Mouse (Mus musculus): Measurements from ENCODE around the gene Zg16.
A peak's percentile ranks its signal among the peaks of the same experiment; 100 is the strongest.
"Not testable (repeated sequence)": the region's sequence is repeated elsewhere in the genome, so short reads cannot be mapped to it uniquely, and the experiment has no call there.

Zg16 gene

GRCm38 (mm10) chr7:127104560-127105332 lies 17.6 kb upstream of the Zg16 start:
- DNase-seq (ENCODE audit: low read depth, low spot score), result peak; percentile 87

DNA sequence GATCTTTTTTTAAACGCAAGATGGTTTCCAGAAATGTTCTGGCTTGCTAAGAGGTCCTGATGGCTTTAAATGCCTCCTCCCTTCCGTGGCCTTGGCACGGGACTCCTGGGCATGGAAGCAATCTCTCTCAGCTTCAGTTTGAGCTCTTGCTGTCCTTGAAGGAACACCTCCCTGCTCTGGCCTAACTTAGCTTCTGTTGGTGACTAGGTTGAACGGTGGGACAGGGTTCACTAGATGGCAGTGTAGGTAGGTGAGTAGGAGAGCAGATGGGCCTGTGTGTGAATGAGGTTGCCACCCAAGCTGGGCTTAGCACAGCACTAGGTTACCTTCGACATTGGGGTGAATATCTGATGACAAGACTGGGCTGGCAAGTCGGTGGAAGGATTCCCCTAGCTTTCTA lies 16.8 kb upstream of the Zg16 start:
- DNase-seq (ENCODE audit: low read depth, low spot score), result no peak

DNA sequence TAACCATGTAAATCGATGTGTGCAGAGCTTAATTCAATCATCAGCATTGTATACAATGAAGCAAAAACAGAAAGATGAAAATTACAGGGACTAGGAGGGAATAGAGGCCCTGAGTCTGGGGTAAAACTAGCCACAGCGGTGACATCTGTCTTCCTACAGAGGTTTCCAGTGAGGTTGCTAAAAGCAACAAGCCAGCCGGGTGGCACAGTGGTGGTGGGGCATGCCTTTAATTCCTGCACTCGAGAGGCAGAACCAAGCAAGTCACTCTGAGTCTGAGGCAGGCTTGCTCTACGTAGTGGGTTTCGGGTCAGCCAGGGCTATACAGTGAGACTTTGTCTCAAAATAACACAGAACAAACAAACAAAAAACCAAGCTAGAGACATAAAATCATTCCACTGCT lies 15.0 kb upstream of the Zg16 start:
- DNase-seq (ENCODE audit: low read depth, low spot score), result no peak

GRCm38 (mm10) chr7:127101451-127102016 lies 14.4 kb upstream of the Zg16 start:
- DNase-seq (ENCODE audit: low read depth, low spot score), result no peak

DNA sequence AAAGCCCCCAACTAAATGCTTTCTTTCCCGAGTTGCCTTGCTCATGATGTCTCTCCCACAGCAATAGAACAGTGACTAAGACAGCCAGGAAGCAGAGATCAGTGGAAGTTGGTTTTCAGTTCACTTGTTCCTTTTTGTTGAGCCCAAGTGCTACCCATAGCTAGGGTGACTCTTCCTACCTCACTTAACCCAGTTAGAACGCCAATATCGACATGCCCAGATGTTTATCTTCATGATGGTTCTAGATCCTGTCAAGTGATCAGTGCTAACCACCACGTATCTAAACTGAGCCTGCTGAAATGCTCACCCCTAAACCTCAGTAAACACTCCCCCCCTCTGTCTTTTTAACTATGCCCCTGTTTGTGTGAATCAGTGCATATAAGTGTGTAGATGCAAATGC lies 12.4 kb upstream of the Zg16 start:
- DNase-seq (ENCODE audit: low read depth, low spot score), result no peak

DNA sequence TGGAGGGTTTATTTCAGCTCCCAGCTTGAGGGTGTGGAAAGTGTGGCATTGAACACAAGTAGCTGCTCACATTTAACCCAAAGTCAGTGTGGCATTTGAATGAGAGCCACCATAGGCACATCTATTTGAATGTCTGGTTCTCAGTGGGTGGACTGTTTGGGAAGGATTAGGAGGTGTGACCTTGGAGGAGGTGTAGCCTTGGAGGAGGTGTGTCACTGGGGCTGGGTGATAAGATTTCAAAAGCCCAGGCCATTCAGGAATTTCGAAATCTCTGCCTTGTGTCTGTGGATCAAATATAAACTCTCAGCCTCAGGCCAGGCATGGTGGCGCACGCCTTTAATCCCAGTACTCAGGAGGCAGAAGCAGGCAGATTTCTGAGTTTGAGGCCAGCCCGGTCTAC lies 11.8 kb upstream of the Zg16 start:
- DNase-seq (ENCODE audit: low read depth, low spot score), result no peak

- DNase-seq (ENCODE audit: low read depth, low spot score), result no peak
These were observed 11.4 kb upstream of the Zg16 start for GRCm38 (mm10) chr7:127098521-127098920.

DNA sequence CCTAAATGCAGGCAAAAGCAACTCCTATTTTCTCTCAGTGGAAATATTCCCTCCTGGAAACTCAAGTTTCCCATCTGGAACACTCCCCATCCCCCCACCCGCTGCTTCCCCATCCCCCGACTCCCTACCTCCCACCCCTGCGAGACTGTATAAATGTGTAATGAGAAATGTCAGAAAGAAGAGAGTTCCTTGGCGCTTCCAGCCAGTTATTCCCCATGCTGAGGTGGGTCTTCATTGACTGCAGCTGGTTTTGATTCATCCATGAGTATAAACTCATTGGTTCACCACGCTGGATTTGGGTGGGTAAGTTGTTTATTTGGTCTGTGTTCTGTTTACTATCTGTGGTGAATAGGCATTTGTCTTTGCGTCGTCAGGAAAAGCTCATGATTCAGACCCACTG lies 9.3 kb upstream of the Zg16 start:
- no peak for DNase-seq (ENCODE audit: low read depth, low spot score)

DNA sequence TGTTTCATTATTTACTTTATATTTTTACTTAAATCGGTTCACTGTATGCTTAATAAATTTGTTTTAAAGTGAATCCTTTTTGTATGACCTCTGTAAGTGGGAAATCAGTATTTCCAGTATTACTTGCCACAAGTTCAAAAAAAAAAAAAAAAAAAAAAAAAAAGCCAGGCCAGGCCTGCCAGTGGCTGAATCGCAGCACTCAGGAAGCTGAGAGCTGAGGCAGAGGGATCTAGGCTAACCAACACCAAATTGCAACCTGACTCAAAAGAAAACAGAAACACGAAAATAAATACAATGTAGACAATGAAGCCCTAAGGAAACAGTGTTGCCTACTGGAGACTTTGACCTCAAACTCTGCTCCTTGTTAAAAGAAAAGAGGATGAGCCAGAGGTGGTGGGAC lies 6.8 kb upstream of the Zg16 start:
- no peak for DNase-seq (ENCODE audit: low read depth, low spot score)

GRCm38 (mm10) chr7:127091114-127091896 lies 4.2 kb upstream of the Zg16 start, which contains the start of gene AI467606:
Gene AI467606, plus strand, starts transcription at chr7:127091359.
- DNase-seq (ENCODE audit: low read depth, low spot score), result no peak

GRCm38 (mm10) chr7:127090154-127091113 lies 3.3 kb upstream of the Zg16 start:
- DNase-seq (ENCODE audit: low read depth, low spot score), result no peak

DNA sequence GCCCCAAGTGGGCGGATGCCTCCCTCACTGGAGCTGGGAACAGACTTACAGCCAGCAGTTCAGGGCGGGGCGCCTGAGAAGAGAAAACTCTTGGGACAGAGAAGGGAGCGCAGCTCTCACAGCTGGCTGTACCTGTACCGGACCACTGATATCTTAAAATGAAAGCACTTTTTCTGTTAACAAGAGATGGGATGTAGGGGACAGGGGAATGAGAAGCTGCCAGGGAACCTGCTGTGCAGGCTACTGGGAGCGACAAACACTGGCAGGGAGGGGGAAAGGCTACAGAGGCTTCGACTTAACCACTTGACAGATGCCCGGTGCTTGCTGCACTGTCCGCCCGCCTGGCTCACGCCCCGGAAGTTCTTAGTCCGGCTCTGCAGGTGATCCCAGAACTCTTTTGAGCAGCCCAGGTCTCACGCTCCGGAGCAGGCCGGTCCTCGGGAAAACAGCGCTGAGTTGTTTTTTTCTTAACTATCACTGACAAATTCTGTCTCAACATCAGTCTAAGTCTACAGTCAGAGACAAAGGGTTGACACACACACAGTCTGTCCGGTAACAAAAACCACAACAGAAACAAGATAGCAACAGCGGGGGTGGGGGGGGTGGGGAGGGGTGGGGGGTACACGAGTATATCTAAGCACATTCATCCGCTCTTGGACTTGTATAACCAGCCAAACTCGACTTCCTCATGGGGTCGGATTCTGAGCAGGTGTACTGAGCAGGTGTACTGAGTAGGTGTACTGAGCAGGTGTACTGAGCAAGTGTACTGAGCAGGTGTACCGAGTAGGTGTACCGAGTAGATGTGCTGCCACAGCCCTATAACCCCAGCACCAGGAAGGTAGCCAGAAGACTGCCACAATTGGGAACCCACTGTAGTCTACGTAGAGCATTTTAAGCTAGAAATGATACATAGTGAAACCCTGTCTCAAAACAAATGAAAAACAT lies 2.0 kb upstream of the Zg16 start:
- DNase-seq (ENCODE audit: low read depth, low spot score), result no peak

- no peak for DNase-seq (ENCODE audit: low read depth, low spot score)
These were observed 955 bp upstream of the Zg16 start for GRCm38 (mm10) chr7:127088083-127088482.

DNA sequence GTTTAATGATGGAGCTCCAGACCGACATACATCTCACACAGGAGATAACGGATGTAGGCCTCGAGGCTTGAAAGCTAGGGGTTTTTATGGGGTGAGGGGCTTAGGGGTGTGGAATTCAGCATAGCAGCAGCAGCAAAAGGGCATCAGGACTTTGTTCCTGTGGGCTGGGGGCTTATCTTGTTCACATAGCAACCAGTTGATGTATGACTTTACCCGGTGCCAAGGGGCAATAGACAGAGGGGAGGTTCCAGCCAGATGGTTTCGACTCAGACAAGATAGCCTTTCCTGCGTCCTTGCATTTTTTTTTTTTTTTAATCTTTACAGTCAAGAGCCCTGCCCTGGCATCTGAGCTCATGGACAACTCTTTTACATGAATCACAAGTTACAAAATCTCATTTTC lies 1.4 kb downstream of the Zg16 start:
- not testable (repeated sequence) for DNase-seq (ENCODE audit: low read depth, low spot score)

GRCm38 (mm10) chr7:127084794-127085193 lies 2.3 kb downstream of the Zg16 start:
- DNase-seq (ENCODE audit: low read depth, low spot score), result no peak

DNA sequence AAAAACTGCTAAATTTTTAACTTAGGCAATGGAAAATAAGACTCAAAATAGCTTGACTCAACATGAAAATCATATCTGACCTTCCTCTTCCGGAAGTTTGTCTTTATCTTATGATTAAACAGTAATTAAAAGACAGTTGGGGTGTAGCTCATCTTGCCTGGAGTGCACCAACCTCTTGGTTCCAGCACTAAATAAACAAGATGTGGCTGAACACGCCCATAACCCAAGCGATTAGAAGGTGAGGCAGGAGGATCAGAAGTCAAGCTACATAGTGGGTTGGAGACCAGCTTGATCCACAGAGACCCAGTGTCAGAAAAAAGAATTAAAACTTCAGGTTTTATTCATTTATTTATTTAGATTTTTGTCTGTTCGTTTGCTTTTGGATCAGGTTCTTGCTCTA lies 3.4 kb downstream of the Zg16 start:
- DNase-seq (ENCODE audit: low read depth, low spot score), result no peak

GRCm38 (mm10) chr7:127082995-127083394 lies 4.1 kb downstream of the Zg16 start:
- DNase-seq (ENCODE audit: low read depth, low spot score), result no peak

GRCm38 (mm10) chr7:127082271-127082670 lies 4.9 kb downstream of the Zg16 start:
- DNase-seq (ENCODE audit: low read depth, low spot score), result no peak

DNA sequence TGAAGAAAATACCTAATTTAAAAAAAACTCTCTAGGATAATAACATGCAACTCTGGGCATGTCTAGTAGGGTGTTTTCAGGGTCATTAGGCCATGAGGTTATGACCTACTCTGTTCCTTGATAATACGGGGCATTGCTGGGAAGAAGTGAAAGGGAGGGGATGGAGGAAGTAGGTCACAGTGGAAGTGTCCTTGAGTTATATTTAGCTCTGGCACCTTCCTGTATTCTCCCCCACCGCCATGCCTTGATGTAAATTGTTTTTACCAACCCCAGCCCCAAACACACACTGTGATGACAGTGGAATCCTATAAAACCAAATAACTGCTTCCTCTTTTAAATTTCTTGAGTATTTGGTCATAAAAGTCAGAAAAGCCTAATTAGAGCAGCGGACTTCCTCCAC lies 7.1 kb downstream of the Zg16 start:
- DNase-seq (ENCODE audit: low read depth, low spot score), result no peak

GRCm38 (mm10) chr7:127077692-127078091 lies 9.4 kb downstream of the Zg16 start:
- DNase-seq (ENCODE audit: low read depth, low spot score), result no peak

Measured in retina, postnatal 7 days (tissue).